Mouse (Mus musculus): ENCODE results near the gene Rin3. TPM values are rescaled to one million over a fixed set of nuclear protein-coding genes. Genes with fewer than 3 reads are reported as not detected.
A peak's percentile ranks its signal among the peaks of the same experiment; 100 is the strongest.

Rin3 gene
- polyA plus RNA-seq, 1 experiment, result 102 TPM

DNA sequence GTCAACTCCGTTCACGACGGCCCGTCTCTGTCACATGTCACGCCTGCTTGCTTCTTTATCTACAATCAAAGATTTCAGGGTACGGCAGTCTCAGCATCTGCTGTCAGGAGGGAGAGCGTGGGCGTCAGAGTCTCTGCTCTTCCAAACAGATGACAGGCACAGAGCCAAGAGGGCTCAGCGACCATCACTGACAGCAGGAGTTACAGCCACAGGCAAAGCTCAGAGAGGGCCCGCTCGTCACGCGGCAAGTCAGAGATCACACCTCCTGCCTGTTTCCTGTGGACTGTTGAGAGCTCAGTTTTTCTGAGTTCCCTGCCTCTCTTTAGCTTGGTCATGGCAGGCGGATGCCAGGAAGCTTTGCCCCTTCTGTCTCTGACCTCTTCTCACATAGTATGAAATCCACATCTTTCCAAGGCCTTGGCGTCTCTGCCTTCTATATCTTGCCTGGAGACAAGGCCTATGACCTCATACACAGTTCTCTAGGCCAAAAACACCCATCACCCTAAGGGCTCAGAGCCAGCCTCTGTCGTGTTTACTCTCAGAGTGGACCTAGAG lies 25.7 kb downstream of the Rin3 start:
- TF ChIP-seq POLR2A (IDR thresholded peaks at IDR 0.05; ENCODE audit: borderline replicate concordance, control insufficient read depth, low read depth, low read length) (no peak), CTCF (IDR thresholded peaks at IDR 0.05; ENCODE audit: control insufficient read depth, insufficient read depth, low read length) (no peak)
- H3K4me1 ChIP-seq (ENCODE audit: control insufficient read depth, insufficient read depth, low read length), result peaks cover 9% of the 10 kb centered on the region
- H3K27ac ChIP-seq (ENCODE audit: control insufficient read depth, insufficient read depth, low read depth, low read length, poor library complexity), result no peak overlapping the region
- WGBS, result 36% methylated on average over 16 of the region's 16 CpGs
- H3K4me3 ChIP-seq (replicated peaks; ENCODE audit: control insufficient read depth, low read depth, low read length), result no peak overlapping the region

DNA sequence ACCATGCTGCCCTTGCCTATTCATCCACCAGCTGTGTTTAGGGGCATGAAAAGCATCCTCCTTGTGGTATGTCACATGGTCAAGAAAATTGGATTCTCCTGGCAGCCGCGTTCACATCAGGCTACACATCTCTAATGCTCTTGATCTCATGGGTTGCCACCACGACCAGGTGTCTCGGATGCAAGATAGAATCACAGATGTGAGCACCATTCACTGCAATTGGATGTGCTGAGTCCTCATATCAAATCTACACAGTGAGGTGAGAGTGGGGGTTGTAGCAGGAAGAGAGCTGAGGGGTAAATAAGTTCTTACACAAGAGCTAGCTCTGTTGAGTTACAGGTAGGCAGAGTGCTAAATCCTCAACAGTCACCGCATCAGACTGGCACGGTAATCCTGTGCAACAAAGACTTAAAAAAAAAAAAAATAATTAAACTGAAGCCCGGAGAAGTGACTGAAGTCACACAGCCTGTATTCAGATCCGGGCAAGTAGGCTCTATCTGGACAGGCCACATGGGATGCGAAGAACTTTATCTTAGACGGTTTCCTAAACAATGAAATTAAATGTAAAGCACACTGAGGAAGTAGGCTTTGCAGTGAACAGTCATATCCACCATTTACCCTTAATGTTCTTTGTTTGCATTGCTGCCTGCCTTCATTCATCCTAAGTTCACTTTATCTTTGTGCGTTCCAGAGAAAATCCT lies 26.4 kb downstream of the Rin3 start:
- WGBS, result 79% methylated on average over 11 of the region's 11 CpGs
- no peak overlapping the region for H3K4me3 ChIP-seq (replicated peaks; ENCODE audit: control insufficient read depth, low read depth, low read length)
- TF ChIP-seq POLR2A (IDR thresholded peaks at IDR 0.05; ENCODE audit: borderline replicate concordance, control insufficient read depth, low read depth, low read length) (no peak), CTCF (IDR thresholded peaks at IDR 0.05; ENCODE audit: control insufficient read depth, insufficient read depth, low read length) (no peak)
- no peak overlapping the region for H3K27ac ChIP-seq (ENCODE audit: control insufficient read depth, insufficient read depth, low read depth, low read length, poor library complexity)
- H3K4me1 ChIP-seq (ENCODE audit: control insufficient read depth, insufficient read depth, low read length), result peaks cover 5% of the 10 kb centered on the region

DNA sequence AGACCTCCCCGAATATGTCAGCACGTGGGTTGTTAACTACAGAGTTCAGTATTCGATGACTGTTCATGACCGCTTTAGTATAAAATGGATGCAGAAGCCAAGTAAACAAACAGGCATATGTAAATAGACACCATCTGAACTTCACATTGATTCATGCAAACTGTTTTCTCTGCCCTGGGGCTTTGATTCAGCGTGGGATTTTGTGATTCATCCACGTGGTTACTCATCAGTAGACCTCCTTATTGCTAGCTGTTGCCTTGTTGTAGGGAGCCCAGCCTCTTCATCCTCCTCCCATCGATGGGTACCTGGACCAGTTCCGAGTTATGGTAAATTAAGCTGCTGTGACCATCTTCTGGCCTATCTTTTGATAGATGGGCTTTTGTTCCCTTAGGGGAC lies 26.9 kb downstream of the Rin3 start:
- no peak for TF ChIP-seq CTCF (IDR thresholded peaks at IDR 0.05; ENCODE audit: control insufficient read depth, insufficient read depth, low read length)
- no peak for TF ChIP-seq POLR2A (IDR thresholded peaks at IDR 0.05; ENCODE audit: borderline replicate concordance, control insufficient read depth, low read depth, low read length)
- WGBS, result 85% methylated on average over 8 of the region's 8 CpGs
- H3K4me3 ChIP-seq (replicated peaks; ENCODE audit: control insufficient read depth, low read depth, low read length), result no peak overlapping the region
- peaks cover 3% of the 10 kb centered on the region for H3K4me1 ChIP-seq (ENCODE audit: control insufficient read depth, insufficient read depth, low read length)
- H3K27ac ChIP-seq (ENCODE audit: control insufficient read depth, insufficient read depth, low read depth, low read length, poor library complexity), result no peak overlapping the region

DNA sequence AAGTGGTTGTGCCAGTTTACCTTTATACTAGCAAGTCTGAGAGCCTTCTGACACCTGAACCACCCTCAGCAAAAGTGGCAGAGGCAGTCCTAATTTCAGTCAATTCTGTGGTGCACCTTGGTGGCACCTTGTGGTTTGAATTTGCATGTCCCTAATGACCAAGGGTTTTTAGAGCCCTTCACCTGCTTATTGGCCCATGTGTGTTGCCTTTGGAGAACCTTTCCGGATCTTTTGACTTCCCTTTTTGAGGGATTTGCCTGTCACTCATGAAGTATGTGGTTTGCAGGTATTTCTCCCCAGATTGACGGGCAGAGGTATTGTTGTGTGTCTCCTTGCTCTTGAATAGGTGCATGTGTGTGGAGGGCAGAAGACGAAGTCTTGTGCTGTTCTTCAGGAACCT lies 27.4 kb downstream of the Rin3 start:
- TF ChIP-seq CTCF (IDR thresholded peaks at IDR 0.05; ENCODE audit: control insufficient read depth, insufficient read depth, low read length), result no peak
- TF ChIP-seq POLR2A (IDR thresholded peaks at IDR 0.05; ENCODE audit: borderline replicate concordance, control insufficient read depth, low read depth, low read length), result no peak
- 68% methylated on average over 3 of the region's 3 CpGs for WGBS
- H3K27ac ChIP-seq (ENCODE audit: control insufficient read depth, insufficient read depth, low read depth, low read length, poor library complexity), result no peak overlapping the region
- H3K4me3 ChIP-seq (replicated peaks; ENCODE audit: control insufficient read depth, low read depth, low read length), result no peak overlapping the region
- H3K4me1 ChIP-seq (ENCODE audit: control insufficient read depth, insufficient read depth, low read length), result peaks cover 3% of the 10 kb centered on the region

DNA sequence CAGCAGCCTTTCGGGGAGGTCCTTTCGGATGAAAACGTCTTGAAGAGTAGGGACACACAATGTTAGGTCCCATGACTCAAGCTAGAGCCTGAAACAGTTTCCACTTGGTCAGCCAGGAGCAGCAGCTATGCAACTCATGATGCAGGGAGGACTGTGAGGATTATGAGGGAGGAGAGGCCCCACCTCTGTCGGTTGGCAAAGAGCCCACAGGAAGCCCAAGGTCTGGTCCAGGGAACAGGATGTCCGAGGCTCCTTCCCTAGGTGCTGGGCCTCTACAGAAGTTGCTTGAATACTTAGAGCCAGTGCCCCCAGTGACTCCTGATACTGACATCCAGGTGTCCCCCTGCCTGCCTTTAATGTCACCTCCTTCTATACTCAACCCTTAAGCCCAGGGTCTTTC lies 28.6 kb downstream of the Rin3 start:
- no peak overlapping the region for H3K4me3 ChIP-seq (replicated peaks; ENCODE audit: control insufficient read depth, low read depth, low read length)
- peaks cover 2% of the 10 kb centered on the region; the same call in 1 of the 2 replicates for H3K4me1 ChIP-seq (ENCODE audit: control insufficient read depth, insufficient read depth, low read length)
- H3K27ac ChIP-seq (ENCODE audit: control insufficient read depth, insufficient read depth, low read depth, low read length, poor library complexity), result no peak overlapping the region
- TF ChIP-seq CTCF (IDR thresholded peaks at IDR 0.05; ENCODE audit: control insufficient read depth, insufficient read depth, low read length) (no peak), POLR2A (IDR thresholded peaks at IDR 0.05; ENCODE audit: borderline replicate concordance, control insufficient read depth, low read depth, low read length) (no peak)
- WGBS, result 61% methylated on average over 5 of the region's 5 CpGs

DNA sequence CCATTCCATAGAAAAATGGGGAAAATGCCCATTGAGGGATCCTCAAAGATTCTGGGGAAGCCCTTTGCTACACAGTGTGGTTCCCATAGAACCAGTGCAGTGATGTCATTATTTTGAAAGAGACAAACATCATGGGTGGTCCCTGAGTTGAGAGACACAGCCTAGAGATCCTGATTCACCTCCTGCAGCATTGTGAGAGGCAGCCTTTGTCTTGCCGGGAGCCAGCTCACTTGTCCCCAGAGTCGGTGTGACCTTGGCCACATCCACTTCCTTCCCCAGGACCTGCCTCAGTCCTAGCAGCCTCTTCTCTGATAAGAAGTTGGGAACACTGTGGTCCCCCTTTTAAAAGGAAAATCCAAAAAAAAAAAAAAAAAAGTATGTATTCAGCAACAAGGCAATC lies 36.3 kb downstream of the Rin3 start:
- no peak overlapping the region for H3K4me3 ChIP-seq (replicated peaks; ENCODE audit: control insufficient read depth, low read depth, low read length)
- peaks cover 7% of the 10 kb centered on the region for H3K4me1 ChIP-seq (ENCODE audit: control insufficient read depth, insufficient read depth, low read length)
- TF ChIP-seq POLR2A (IDR thresholded peaks at IDR 0.05; ENCODE audit: borderline replicate concordance, control insufficient read depth, low read depth, low read length) (no peak), CTCF (IDR thresholded peaks at IDR 0.05; ENCODE audit: control insufficient read depth, insufficient read depth, low read length) (no peak)
- WGBS, result 5% methylated on average over 2 of the region's 2 CpGs
- peak overlapping the region; percentile 16; the same call in 1 of the 2 replicates for H3K27ac ChIP-seq (ENCODE audit: control insufficient read depth, insufficient read depth, low read depth, low read length, poor library complexity)

DNA sequence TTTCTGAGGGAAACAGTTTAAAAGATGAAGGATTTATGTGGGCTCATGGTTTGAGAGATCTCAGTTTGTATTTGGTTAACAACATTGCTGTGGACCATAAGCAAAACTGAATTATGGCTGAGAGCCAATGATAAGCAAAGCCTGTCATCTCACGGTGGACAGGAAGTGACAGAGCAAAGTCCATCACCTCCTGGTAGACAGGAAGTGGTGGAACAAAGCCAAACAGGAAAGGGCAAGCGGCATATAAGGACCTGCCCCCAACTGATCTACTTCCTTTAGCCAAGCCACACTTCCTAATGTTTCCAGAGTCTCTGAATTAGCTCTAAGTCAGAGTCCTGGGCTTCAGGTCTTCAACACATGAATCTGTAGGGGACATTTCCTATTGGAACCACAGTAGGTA lies 37.1 kb downstream of the Rin3 start:
- Histone ChIP-seq H3K27ac (ENCODE audit: control insufficient read depth, insufficient read depth, low read depth, low read length, poor library complexity) (no peak overlapping the region; the same call in 1 of the 2 replicates), H3K4me1 (ENCODE audit: control insufficient read depth, insufficient read depth, low read length) (peaks cover 7% of the 10 kb centered on the region), H3K4me3 (replicated peaks; ENCODE audit: control insufficient read depth, low read depth, low read length) (no peak overlapping the region)
- 2% methylated on average over 2 of the region's 2 CpGs for WGBS
- TF ChIP-seq CTCF (IDR thresholded peaks at IDR 0.05; ENCODE audit: control insufficient read depth, insufficient read depth, low read length) (no peak), POLR2A (IDR thresholded peaks at IDR 0.05; ENCODE audit: borderline replicate concordance, control insufficient read depth, low read depth, low read length) (no peak)

DNA sequence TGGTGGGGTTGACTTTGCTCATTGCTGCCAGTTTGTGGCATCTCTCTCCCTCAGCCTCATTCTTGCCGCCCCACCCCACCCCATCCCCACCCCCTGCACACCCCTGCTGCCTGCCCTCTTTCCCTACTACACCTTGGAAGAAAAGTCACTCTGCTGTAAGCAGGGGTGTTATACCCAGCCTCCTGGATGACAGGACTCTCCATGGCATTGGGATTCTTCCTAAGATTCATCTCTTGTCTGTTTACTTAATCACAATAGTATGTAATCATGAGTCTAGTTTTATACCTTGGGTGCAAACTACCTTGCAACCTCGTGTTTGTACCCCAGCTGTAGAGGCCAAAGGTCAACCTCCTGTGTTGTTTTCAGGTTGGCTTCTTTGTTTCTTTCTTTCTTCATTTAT lies 37.5 kb downstream of the Rin3 start:
- Histone ChIP-seq H3K4me1 (ENCODE audit: control insufficient read depth, insufficient read depth, low read length) (peaks cover 7% of the 10 kb centered on the region), H3K4me3 (replicated peaks; ENCODE audit: control insufficient read depth, low read depth, low read length) (no peak overlapping the region), H3K27ac (ENCODE audit: control insufficient read depth, insufficient read depth, low read depth, low read length, poor library complexity) (peak overlapping the region; percentile 37; the same call in 1 of the 2 replicates)
- TF ChIP-seq POLR2A (IDR thresholded peaks at IDR 0.05; ENCODE audit: borderline replicate concordance, control insufficient read depth, low read depth, low read length), result no peak
- no peak for TF ChIP-seq CTCF (IDR thresholded peaks at IDR 0.05; ENCODE audit: control insufficient read depth, insufficient read depth, low read length)
- 31% methylated on average over 2 of the region's 2 CpGs for WGBS
